Mouse (Mus musculus): ENCODE results near the gene Zic5. TPM values are rescaled to one million over a fixed set of nuclear protein-coding genes. Genes with fewer than 3 reads are reported as not detected.

Zic5 gene
- polyA plus RNA-seq, 1 experiment from 2014 or later = 11.6 TPM

DNA sequence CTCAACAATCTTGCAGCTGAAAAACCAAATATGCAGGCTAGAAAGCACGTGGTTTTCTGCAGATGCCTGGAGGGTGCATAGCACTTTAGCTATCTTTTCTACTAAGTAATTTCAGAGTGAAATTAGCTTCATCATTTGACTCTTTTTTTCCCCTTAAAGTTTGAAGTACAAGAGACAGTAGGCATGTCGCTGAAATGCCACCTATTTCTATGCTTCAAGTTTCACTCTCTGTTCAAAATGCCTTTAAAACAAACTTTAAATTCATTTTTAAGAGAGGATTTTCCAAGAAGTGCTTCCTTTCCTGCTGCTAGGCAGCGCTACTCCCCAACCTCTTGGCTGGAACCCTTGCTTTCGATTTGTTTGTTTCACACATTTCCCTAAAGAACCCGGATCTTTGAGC is 23.6 kb upstream of the Zic5 start:
- peak overlapping the region; percentile 48 for H3K4me2 ChIP-seq (replicated peaks)
- 0 out of 2 replicates have a peak overlapping the region, but pooled peaks have one; percentile 2 for H3K4me3 ChIP-seq (replicated peaks; ENCODE audit: low read length)
- ATAC-seq (ENCODE audit: low FRiP score) = no peak

DNA sequence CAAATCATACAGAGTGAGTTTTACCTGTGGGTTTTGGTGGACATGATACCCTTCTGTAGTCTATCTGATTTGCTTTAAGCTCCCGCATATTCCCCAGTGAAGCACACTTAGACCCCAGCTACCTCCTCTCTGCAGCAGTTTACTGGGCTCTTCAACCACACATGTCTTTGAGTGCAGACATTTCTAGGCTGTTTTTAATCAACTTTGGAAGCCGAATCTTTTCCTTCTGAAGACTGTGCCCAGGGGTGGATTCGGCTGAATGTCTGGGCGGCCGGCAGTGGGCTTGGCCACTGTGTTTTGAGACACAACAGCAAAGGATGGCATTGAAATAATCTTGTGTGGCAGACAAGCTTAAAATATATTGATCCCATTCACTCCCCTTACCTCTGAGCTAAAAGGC is 21.9 kb upstream of the Zic5 start:
- Histone ChIP-seq H3K9me3 (ENCODE audit: control insufficient read depth, low read length) (no peaks in the 10 kb centered on the region), H3K4me2 (replicated peaks) (peak overlapping the region; percentile 36), H3K27me3 (ENCODE audit: control insufficient read depth, insufficient read depth, low read length) (peaks cover 86% of the 10 kb centered on the region), H3K27ac (no peak overlapping the region), H3K4me1 (replicated peaks; ENCODE audit: control insufficient read depth, insufficient read depth, low read length) (0 out of 2 replicates have a peak, but pooled peaks cover 4% of the 10 kb centered on the region), H3K9ac (no peak overlapping the region), H3K36me3 (replicated peaks; ENCODE audit: control insufficient read depth, insufficient read depth) (no peaks in the 10 kb centered on the region), H3K4me3 (replicated peaks; ENCODE audit: low read length) (no peak overlapping the region)
- no peak for ATAC-seq (ENCODE audit: low FRiP score)
- DNase-seq (ENCODE audit: low spot score) = peak; percentile 29
- WGBS = 9% methylated on average over 5 of the region's 5 CpGs

More for the DNA sequence above, 23.6 kb upstream of the Zic5 start:
- DNase-seq (ENCODE audit: low spot score) = peak; percentile 62
- Histone ChIP-seq H3K27ac (no peak overlapping the region; the same call in 1 of the 2 replicates), H3K27me3 (ENCODE audit: control insufficient read depth, insufficient read depth, low read length) (peaks cover 85% of the 10 kb centered on the region), H3K4me1 (replicated peaks; ENCODE audit: control insufficient read depth, insufficient read depth, low read length) (0 out of 2 replicates have a peak, but pooled peaks cover 3% of the 10 kb centered on the region), H3K9ac (no peak overlapping the region; the same call in 1 of the 2 replicates), H3K36me3 (replicated peaks; ENCODE audit: control insufficient read depth, insufficient read depth) (no peaks in the 10 kb centered on the region), H3K9me3 (ENCODE audit: control insufficient read depth, low read length) (peaks cover 3% of the 10 kb centered on the region; the same call in 1 of the 2 replicates)
- WGBS = 1% methylated on average over 5 of the region's 5 CpGs

DNA sequence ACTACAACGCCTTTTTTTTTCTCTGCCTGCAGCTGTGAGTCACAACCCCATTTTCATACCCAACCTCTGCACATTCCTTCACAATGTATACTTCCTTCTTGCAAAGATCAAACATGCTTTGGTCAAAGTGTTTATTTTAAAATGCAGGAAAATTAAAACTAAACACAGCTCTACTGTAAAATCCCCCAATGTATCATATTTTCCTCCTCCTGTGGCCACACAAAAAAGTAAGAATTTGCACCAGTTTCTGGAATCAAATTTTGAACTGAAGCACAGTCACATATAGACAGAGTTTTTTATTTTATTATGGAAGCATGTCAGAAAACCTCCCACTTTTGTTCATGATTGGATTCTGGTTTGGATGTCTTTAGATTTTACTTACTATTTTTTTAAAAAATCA is 21.1 kb upstream of the Zic5 start:
- H3K9ac ChIP-seq = no peak overlapping the region
- H3K4me3 ChIP-seq (replicated peaks; ENCODE audit: low read length) = no peak overlapping the region
- no peak for ATAC-seq (ENCODE audit: low FRiP score)
- H3K9me3 ChIP-seq (ENCODE audit: control insufficient read depth, low read length) = no peaks in the 10 kb centered on the region
- H3K27me3 ChIP-seq (ENCODE audit: control insufficient read depth, insufficient read depth, low read length) = peaks cover 89% of the 10 kb centered on the region
- 0 out of 2 replicates have a peak, but pooled peaks cover 4% of the 10 kb centered on the region for H3K4me1 ChIP-seq (replicated peaks; ENCODE audit: control insufficient read depth, insufficient read depth, low read length)
- no peak overlapping the region for H3K27ac ChIP-seq
- DNase-seq (ENCODE audit: low spot score) = no peak
- H3K36me3 ChIP-seq (replicated peaks; ENCODE audit: control insufficient read depth, insufficient read depth) = no peaks in the 10 kb centered on the region
- no peak overlapping the region for H3K4me2 ChIP-seq (replicated peaks)
- 12% methylated on average over 1 of the region's 1 CpGs for WGBS

DNA sequence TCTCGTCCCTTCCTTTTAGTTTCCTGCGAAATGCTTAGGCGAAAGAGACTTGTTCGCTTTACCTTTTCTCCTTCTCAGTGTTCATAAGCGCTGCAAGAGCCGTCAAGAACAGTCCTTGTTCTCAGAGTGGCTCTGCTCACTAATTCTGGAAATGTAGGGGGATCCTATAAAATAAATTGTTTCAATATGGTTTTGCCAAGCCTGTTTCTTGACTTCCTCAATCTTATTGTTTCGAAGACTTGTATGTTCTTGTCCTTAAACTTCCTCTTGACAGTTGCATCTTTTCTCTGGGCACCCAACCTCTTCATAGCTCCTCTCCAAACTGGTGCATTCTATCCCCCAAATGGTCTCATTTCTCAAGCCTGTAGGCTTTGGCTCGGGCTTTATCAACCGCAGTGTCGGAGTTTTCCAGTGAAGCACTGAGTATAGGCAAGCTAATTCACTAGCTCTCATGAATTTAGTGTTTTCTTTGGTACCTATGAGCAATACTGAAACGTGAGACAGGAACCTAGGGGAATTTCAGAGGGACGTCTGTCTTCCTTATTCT is 20.2 kb upstream of the Zic5 start:
- no peaks in the 10 kb centered on the region for H3K9me3 ChIP-seq (ENCODE audit: control insufficient read depth, low read length)
- WGBS = 3% methylated on average over 12 of the region's 12 CpGs
- no peaks in the 10 kb centered on the region for H3K36me3 ChIP-seq (replicated peaks; ENCODE audit: control insufficient read depth, insufficient read depth)
- ATAC-seq (ENCODE audit: low FRiP score) (no peak), DNase-seq (ENCODE audit: low spot score) (peak; percentile 53)
- peaks cover 88% of the 10 kb centered on the region for H3K27me3 ChIP-seq (ENCODE audit: control insufficient read depth, insufficient read depth, low read length)
- peak overlapping the region; percentile 0; the same call in 1 of the 2 replicates for H3K4me3 ChIP-seq (replicated peaks; ENCODE audit: low read length)
- H3K4me1 ChIP-seq (replicated peaks; ENCODE audit: control insufficient read depth, insufficient read depth, low read length) = 0 out of 2 replicates have a peak, but pooled peaks cover 4% of the 10 kb centered on the region
- H3K9ac ChIP-seq = peak overlapping the region; percentile 37; the same call in 1 of the 2 replicates
- peak overlapping the region; percentile 55 for H3K4me2 ChIP-seq (replicated peaks)
- peak overlapping the region; percentile 21; the same call in 1 of the 2 replicates for H3K27ac ChIP-seq

GRCm38 (mm10) chr14:122484844-122485551 is 19.5 kb upstream of the Zic5 start:
- peak overlapping the region; percentile 0; the same call in 1 of the 2 replicates for H3K4me3 ChIP-seq (replicated peaks; ENCODE audit: low read length)
- 1% methylated on average over 24 of the region's 24 CpGs for WGBS
- no peaks in the 10 kb centered on the region for H3K9me3 ChIP-seq (ENCODE audit: control insufficient read depth, low read length)
- H3K4me1 ChIP-seq (replicated peaks; ENCODE audit: control insufficient read depth, insufficient read depth, low read length) = 0 out of 2 replicates have a peak, but pooled peaks cover 4% of the 10 kb centered on the region
- H3K9ac ChIP-seq = peak overlapping the region; percentile 37; the same call in 1 of the 2 replicates
- ATAC-seq (ENCODE audit: low FRiP score) = peak; percentile 47
- H3K27ac ChIP-seq = peak overlapping the region; percentile 21; the same call in 1 of the 2 replicates
- peak; percentile 33 for DNase-seq (ENCODE audit: low spot score)
- peak overlapping the region; percentile 55 for H3K4me2 ChIP-seq (replicated peaks)
- H3K27me3 ChIP-seq (ENCODE audit: control insufficient read depth, insufficient read depth, low read length) = peaks cover 87% of the 10 kb centered on the region
- no peaks in the 10 kb centered on the region for H3K36me3 ChIP-seq (replicated peaks; ENCODE audit: control insufficient read depth, insufficient read depth)

DNA sequence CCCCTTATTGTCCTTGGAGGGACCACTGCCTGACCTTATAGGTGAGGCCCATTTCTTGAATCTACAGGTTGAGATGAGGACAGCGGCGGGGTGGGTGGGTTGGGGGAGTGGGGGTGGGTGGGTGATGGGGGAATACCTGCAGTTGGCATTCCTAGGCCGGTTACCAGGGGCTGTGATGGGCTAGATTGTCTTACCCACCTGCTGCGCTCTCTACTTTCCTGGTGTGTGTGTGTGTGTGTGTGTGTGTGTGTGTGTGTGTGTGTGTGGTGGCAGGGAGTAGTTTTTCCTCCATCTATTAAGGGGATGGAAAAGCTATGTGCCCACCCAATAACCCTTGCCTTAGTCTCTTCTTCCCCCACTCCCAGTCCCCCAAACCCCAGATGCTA is 19.0 kb upstream of the Zic5 start:
- Histone ChIP-seq H3K9me3 (ENCODE audit: control insufficient read depth, low read length) (no peaks in the 10 kb centered on the region), H3K9ac (peak overlapping the region; percentile 85; the same call in 1 of the 2 replicates), H3K36me3 (replicated peaks; ENCODE audit: control insufficient read depth, insufficient read depth) (no peaks in the 10 kb centered on the region), H3K4me2 (replicated peaks) (peak overlapping the region; percentile 55), H3K27me3 (ENCODE audit: control insufficient read depth, insufficient read depth, low read length) (peaks cover 82% of the 10 kb centered on the region), H3K4me3 (replicated peaks; ENCODE audit: low read length) (no peak overlapping the region), H3K27ac (peak overlapping the region; percentile 81), H3K4me1 (replicated peaks; ENCODE audit: control insufficient read depth, insufficient read depth, low read length) (0 out of 2 replicates have a peak, but pooled peaks cover 4% of the 10 kb centered on the region)
- WGBS = 9% methylated on average over 4 of the region's 4 CpGs
- DNase-seq (ENCODE audit: low spot score) (no peak), ATAC-seq (ENCODE audit: low FRiP score) (no peak)

DNA sequence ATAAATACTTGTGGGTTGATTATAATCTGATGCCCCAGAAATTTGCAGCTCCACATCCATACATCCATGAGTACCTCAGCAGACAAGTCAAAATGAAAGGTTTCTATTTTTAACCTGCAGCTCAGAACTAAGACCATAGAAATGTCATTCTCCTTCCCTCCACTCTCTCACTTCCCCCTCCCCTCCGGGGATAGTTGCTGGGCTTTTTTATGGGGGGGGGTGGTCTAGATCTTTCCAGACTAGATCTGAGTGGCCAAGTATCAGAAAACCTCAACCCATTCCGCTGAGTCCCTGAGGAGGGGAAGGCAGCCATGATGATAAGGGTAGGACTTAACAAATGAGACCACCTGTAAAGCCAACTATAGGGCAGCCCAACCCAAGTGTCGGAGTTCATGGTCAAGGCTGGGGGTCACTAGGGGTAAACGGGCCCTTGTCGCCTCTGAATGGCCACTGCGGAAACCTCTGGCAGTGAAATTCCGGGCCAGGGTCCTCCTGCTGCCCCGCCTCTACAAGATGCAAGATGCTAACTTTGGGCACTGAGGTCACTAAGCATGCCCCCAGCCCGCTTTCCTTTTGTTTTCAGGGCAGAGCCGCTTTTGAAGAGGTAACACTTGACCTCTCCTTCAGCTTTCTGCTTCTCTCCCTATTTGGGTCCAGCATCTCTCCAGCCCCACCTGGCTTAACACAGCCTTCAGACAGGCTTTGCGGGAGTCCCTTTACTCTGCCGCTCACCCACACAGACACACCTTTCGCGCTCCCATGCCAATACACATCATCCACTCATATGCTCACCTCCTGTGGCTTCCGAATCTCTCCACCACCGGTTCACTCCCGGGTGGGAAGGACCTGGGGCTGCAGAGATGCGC is 18.3 kb upstream of the Zic5 start:
- Histone ChIP-seq H3K4me1 (replicated peaks; ENCODE audit: control insufficient read depth, insufficient read depth, low read length) (0 out of 2 replicates have a peak, but pooled peaks cover 4% of the 10 kb centered on the region), H3K27me3 (ENCODE audit: control insufficient read depth, insufficient read depth, low read length) (peaks cover 79% of the 10 kb centered on the region), H3K9me3 (ENCODE audit: control insufficient read depth, low read length) (no peaks in the 10 kb centered on the region), H3K4me3 (replicated peaks; ENCODE audit: low read length) (0 out of 2 replicates have a peak overlapping the region, but pooled peaks have one; percentile 0), H3K36me3 (replicated peaks; ENCODE audit: control insufficient read depth, insufficient read depth) (no peaks in the 10 kb centered on the region), H3K9ac (peak overlapping the region; percentile 85; the same call in 1 of the 2 replicates), H3K27ac (peak overlapping the region; percentile 81), H3K4me2 (replicated peaks) (peak overlapping the region; percentile 55)
- ATAC-seq (ENCODE audit: low FRiP score) (no peak), DNase-seq (ENCODE audit: low spot score) (peak; percentile 24)
- WGBS = 4% methylated on average over 18 of the region's 18 CpGs

DNA sequence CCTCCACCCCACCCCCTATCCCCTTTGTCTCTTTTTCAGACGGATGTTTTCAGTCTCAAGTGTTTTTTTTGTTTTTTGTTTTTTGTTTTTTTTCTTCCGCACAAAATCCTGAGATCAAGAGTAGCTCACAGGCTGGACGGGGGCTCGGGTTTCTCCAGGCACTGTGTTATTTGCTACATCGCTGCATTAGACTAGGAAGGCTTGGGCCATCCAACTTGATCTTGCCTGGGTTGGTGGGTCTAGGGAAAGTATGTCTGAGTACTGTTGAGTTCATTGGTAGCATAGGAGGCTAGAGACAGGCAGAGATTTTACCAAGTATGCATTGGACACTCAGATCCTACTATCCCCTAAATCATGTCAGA is 17.5 kb upstream of the Zic5 start:
- 0 out of 2 replicates have a peak, but pooled peaks cover 4% of the 10 kb centered on the region for H3K4me1 ChIP-seq (replicated peaks; ENCODE audit: control insufficient read depth, insufficient read depth, low read length)
- H3K4me2 ChIP-seq (replicated peaks) = peak overlapping the region; percentile 55
- H3K27ac ChIP-seq = peak overlapping the region; percentile 81
- WGBS = 5% methylated on average over 5 of the region's 5 CpGs
- no peaks in the 10 kb centered on the region for H3K9me3 ChIP-seq (ENCODE audit: control insufficient read depth, low read length)
- DNase-seq (ENCODE audit: low spot score) = peak; percentile 28
- H3K4me3 ChIP-seq (replicated peaks; ENCODE audit: low read length) = peak overlapping the region; percentile 51
- H3K36me3 ChIP-seq (replicated peaks; ENCODE audit: control insufficient read depth, insufficient read depth) = no peaks in the 10 kb centered on the region; the same call in 1 of the 2 replicates
- peaks cover 81% of the 10 kb centered on the region for H3K27me3 ChIP-seq (ENCODE audit: control insufficient read depth, insufficient read depth, low read length)
- ATAC-seq (ENCODE audit: low FRiP score) = no peak
- H3K9ac ChIP-seq = peak overlapping the region; percentile 85
